Mouse (Mus musculus) embryonic facial prominence, embryonic 13.5 days (tissue): ENCODE results near the gene Grm4. TPM values are rescaled to one million over a fixed set of nuclear protein-coding genes. Genes with fewer than 3 reads are reported as not detected.

Experiments used
- ATAC-seq: fragments of 200-750 bp; cut with Nextera tagmentation; 2 replicates; pipeline ENCODE4 v1.8.0; 2017; ENCODE audit warnings: low read depth; ENCODE audit not compliant: insufficient number of reproducible peaks, insufficient read depth, low FRiP score, low TSS enrichment
- H3K27ac ChIP-seq: fragments of 300-500 bp; sonication (generic); 2 replicates; pipeline ENCODE4 v1.5.1; 2015; ENCODE audit warnings: moderate library complexity, mild to moderate bottlenecking, inconsistent platforms
- H3K27me3 ChIP-seq: fragments of 300-500 bp; sonication (generic); 2 replicates; pipeline ENCODE4 v1.6.1; 2015; ENCODE audit warnings: mild to moderate bottlenecking, inconsistent platforms
- H3K36me3 ChIP-seq: fragments of 300-500 bp; sonication (generic); 2 replicates; pipeline ENCODE4 v1.6.1; 2015; ENCODE audit warnings: mild to moderate bottlenecking, inconsistent platforms
- H3K4me1 ChIP-seq: fragments of 300-500 bp; sonication (generic); 2 replicates; pipeline ENCODE4 v1.6.1; 2015; ENCODE audit warnings: inconsistent platforms
- H3K4me2 ChIP-seq: fragments of 300-500 bp; sonication (generic); 2 replicates; pipeline ENCODE4 v1.6.1; 2015; ENCODE audit warnings: moderate library complexity, mild to moderate bottlenecking, inconsistent platforms
- H3K4me3 ChIP-seq: fragments of 300-500 bp; sonication (generic); 2 replicates; pipeline ENCODE4 v1.5.1; 2015; ENCODE audit warnings: mild to moderate bottlenecking, inconsistent platforms
- H3K9ac ChIP-seq: fragments of 300-500 bp; sonication (generic); 2 replicates; pipeline ENCODE4 v1.6.1; 2015; ENCODE audit warnings: mild to moderate bottlenecking, inconsistent platforms
- H3K9me3 ChIP-seq: fragments of 300-500 bp; sonication (generic); 2 replicates; pipeline ENCODE4 v1.6.1; 2016; ENCODE audit warnings: inconsistent platforms
- WGBS: fragments of 180-500 bp; shearing (Covaris S2); methylation state at CpG from one replicate; pipeline ENCODE4 v1.1.7; 2015; ENCODE audit warnings: mixed read lengths; 5-methylcytosine and 5-hydroxymethylcytosine counted together
- polyA plus RNA-seq: library from polyadenylated mRNA; unstranded; fragments of >200 nt; fragmentation: Nextera tagmentation; extraction: Ambion mirVana; gene quantifications from 2 replicates; pipeline ENCODE4 v1.2.1, GENCODE M21; 2015

Gene Grm4
- polyA plus RNA-seq, 1 experiment from 2014 or later, result 0.38 TPM

DNA sequence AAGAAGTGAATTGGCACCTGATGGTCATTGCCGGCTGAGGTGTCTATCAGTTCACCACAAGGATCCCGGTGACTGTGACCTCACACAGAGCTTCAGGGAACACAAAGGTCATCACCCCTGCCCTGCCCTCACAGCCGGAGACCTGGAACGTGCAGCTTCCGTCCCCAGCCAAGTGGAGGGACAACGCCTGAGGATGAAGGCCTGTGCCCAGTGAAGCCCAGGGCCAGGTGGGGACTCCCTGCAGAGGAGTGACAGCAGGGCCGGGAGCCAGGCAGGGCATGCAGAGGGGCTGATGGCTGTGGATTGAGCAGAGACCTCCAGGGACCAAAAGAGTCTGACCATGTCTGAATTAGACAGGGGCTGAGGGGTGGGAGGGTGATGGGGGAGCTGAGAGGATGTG lies 1.9 kb upstream of the Grm4 start:
- no peak overlapping the region for H3K27ac ChIP-seq
- H3K9me3 ChIP-seq, result no peaks in the 10 kb centered on the region; the same call in 1 of the 2 replicates
- H3K27me3 ChIP-seq, result peaks cover 44% of the 10 kb centered on the region
- no peaks in the 10 kb centered on the region for H3K36me3 ChIP-seq
- no peak for ATAC-seq
- 42% methylated on average over 7 of the region's 7 CpGs for WGBS
- H3K4me3 ChIP-seq, result no peak overlapping the region
- H3K4me2 ChIP-seq, result no peak overlapping the region
- peaks cover 6% of the 10 kb centered on the region; the same call in 1 of the 2 replicates for H3K4me1 ChIP-seq
- H3K9ac ChIP-seq, result peak overlapping the region; percentile 49; the same call in 1 of the 2 replicates

DNA sequence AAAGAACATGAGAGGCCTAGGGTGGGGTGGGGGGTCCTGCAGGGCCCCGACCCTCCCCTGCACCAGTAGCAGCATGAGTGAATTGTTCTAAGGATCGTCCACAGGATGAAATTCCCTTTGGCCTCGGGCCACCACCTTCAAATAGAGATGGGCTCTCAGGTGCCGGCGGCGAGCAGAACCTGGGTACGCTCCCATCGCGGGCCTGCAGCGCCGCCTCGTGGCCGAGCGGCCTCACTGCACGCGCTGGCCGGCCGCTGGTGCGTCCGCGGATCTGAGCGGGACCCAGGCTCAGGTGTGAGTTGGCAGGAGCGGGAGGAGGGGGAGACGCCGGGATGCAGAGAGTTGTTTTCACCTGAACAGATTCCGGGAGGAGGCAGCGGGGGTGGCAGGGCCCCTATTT lies 646 bp downstream of the Grm4 start:
- no peak for ATAC-seq
- Histone ChIP-seq H3K4me2 (peak overlapping the region; percentile 43), H3K9me3 (no peaks in the 10 kb centered on the region; the same call in 1 of the 2 replicates), H3K27me3 (peaks cover 68% of the 10 kb centered on the region), H3K36me3 (no peaks in the 10 kb centered on the region), H3K4me1 (peaks cover 6% of the 10 kb centered on the region; the same call in 1 of the 2 replicates), H3K27ac (no peak overlapping the region), H3K9ac (0 out of 2 replicates have a peak overlapping the region, but pooled peaks have one; percentile 21), H3K4me3 (peak overlapping the region; percentile 6; the same call in 1 of the 2 replicates)
- 2% methylated on average over 27 of the region's 27 CpGs for WGBS

DNA sequence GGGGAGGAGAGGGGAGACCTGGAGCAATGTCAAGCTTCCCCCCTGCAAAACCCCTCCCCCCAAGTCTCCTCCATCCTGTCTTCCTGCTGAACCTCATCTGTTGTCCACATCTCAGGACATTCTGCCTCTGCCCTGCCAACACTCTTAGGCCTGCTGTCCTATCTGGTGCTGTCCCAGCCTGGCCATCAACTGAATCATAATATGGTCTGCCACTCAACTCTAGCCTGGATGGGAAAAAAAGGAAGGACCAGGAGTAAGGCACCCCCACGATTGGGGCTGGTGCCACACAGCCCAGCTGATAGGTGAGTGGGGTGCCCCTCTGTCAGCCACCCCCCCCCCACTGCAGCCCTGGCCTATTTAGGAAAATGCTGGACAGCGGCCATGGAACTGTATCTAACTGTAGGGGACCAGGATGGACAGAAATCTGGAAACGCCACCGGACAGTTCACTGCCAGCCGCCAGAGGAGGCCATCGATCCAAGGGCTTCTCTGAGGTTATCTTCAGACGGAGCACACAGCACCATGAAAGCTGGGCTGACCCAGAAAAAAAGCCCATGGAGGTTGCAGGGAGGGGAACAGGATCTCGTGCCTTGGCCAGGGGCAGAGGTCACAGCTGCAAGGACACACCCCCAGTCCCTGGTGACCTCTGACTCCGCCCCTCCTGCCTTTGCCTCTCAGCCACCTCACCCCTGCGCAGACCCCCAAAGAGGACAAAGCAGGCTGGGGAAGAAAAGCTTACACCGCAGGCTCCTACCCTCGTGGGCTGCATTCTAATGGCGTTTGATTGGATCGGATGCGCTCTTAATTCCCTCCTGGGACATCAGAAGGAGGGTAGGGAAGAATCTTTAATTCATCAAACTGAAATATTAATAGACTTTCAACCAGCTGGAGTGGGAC lies 2.3 kb downstream of the Grm4 start:
- Histone ChIP-seq H3K36me3 (no peaks in the 10 kb centered on the region), H3K27ac (no peak overlapping the region), H3K9me3 (no peaks in the 10 kb centered on the region), H3K4me2 (no peak overlapping the region), H3K9ac (no peak overlapping the region), H3K4me1 (peaks cover 8% of the 10 kb centered on the region), H3K27me3 (peaks cover 84% of the 10 kb centered on the region), H3K4me3 (no peak overlapping the region)
- 32% methylated on average over 15 of the region's 15 CpGs for WGBS
- ATAC-seq, result no peak

DNA sequence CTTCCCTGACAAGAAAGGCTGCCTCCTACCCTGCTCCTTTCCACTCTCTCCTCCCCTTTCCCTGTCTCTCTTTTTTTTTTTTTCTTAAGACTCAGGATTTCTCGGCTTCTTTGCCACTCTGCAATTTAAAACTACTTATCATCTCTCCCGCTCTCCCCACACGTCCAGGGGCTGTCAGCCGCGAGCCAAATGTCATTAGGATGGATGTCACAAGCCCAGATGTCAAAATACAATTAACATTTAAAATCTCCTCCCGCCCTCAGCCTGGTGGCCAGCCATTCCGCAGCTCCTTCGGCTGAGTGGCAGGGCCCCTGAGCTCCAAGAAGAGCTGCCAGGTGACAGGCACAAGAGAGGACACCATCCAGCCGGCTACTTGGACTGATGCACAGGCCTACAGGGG lies 2.9 kb downstream of the Grm4 start:
- Histone ChIP-seq H3K27me3 (peaks cover 90% of the 10 kb centered on the region), H3K36me3 (no peaks in the 10 kb centered on the region), H3K4me1 (peaks cover 14% of the 10 kb centered on the region), H3K27ac (no peak overlapping the region), H3K9me3 (no peaks in the 10 kb centered on the region), H3K4me2 (no peak overlapping the region), H3K9ac (no peak overlapping the region), H3K4me3 (no peak overlapping the region)
- 17% methylated on average over 9 of the region's 9 CpGs for WGBS
- no peak for ATAC-seq

DNA sequence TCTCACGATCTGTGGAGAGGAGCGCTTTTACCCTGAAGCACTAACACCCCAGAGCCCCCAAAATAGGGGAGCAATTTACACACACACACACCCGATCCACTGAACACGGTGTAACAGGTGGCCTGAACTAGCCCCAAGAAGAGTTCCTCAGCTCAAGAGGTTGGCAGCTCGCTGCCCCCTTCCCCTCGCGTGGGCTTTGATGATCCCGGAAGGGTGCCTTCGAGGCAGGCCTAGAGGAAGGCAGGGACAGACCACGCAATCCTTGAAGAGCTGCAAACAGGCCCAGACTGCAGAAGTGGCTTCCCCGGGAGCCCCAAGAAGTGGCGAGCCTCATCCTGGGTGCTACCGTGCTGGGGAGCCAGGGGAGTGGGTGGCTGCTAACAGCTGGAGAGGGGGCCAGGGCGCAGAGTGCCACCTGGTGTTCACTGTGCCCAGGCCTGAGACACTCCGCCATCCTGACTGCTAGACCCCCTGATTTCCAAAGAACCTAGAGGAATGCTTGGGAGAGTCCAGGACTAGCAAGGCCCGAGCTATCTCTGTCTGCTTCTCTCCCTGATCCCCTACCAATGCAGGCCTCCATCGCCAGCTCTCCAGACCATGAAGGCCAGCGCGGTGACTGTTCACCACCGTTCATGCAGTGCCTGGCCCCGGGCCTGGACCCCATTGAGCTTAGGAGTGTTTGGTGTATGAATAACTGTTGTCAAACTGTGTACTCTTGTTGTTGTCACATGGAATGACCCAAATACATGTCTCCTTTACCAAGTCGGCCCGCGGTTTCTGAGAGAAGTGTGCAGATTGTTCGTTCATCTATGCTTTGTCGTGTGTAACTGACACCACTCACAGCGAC lies 7.1 kb downstream of the Grm4 start:
- WGBS, result 30% methylated on average over 27 of the region's 27 CpGs

DNA sequence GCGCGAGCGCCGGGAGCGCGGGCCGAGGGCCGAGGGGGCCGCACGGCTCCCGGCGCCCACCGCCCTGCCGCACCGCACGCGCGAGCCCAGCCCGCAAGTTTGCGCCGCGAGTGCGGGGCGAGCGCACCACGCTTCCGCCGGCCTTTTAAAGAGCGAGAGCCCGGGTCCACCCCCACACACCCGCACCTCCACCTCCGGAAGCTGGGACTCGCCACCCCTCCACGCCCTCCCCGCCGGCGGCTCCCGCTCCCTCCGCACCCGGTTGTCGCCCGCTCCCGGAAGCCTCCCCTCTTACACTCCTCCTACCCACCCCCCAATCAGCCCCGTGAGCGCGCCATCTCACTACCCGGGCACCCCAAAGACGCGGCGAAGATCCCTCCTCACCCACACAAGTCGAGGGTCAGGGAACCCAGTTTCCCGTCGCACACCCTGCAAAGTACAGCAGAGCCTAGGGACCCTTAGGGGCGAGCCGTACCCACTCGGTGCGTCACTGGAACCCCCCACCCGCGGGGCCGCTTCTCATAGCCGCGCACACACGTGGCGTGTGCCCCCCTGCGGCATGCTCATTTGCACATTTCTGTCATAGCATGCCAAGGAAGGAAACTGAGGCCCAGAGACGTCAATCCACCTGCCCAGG lies 7.8 kb downstream of the Grm4 start:
- peaks cover 98% of the 10 kb centered on the region for H3K27me3 ChIP-seq
- no peaks in the 10 kb centered on the region for H3K9me3 ChIP-seq
- H3K27ac ChIP-seq, result no peak overlapping the region
- peaks cover 18% of the 10 kb centered on the region for H3K4me1 ChIP-seq
- H3K4me3 ChIP-seq, result peak overlapping the region; percentile 60
- WGBS, result 1% methylated on average over 60 of the region's 66 CpGs
- no peaks in the 10 kb centered on the region for H3K36me3 ChIP-seq
- ATAC-seq, result no peak
- H3K4me2 ChIP-seq, result peak overlapping the region; percentile 100
- peak overlapping the region; percentile 70 for H3K9ac ChIP-seq

More for the DNA sequence above, 7.1 kb downstream of the Grm4 start:
- H3K27ac ChIP-seq, result no peak overlapping the region
- no peak overlapping the region for H3K9ac ChIP-seq
- ATAC-seq, result no peak
- H3K4me3 ChIP-seq, result peak overlapping the region; percentile 60
- H3K4me2 ChIP-seq, result peak overlapping the region; percentile 100
- H3K27me3 ChIP-seq, result peaks cover 98% of the 10 kb centered on the region
- no peaks in the 10 kb centered on the region for H3K36me3 ChIP-seq
- H3K9me3 ChIP-seq, result no peaks in the 10 kb centered on the region
- peaks cover 18% of the 10 kb centered on the region for H3K4me1 ChIP-seq

DNA sequence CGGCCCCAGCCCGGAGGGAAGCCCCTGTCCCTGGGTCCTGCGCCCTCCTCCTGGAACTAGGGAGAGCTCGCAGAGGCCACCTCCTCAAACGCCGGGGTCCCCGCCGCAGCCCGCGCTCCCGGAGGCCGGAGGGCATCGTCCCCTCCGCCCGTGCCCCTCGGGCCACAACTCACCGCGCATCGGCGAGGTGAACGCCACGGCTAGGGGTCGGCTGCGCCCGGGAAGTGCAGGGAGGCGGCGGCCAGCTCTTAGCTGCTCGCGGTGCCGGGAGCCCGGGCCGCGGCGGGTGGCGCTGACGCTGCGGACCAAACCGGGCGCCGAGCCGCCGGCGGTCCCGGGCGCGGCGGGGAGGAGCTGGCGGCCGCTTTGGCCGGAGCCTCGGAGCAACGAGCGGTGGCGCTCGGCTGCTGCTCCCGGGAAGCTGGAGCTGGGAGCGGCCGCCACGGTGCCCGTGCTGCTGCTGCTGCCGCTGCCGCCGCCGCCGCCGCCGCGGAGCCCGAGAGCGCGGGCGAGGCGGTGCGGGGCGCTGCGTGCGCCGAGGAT lies 8.5 kb downstream of the Grm4 start:
- peaks cover 18% of the 10 kb centered on the region for H3K4me1 ChIP-seq
- H3K27ac ChIP-seq, result no peak overlapping the region
- H3K4me2 ChIP-seq, result peak overlapping the region; percentile 100
- peak overlapping the region; percentile 60 for H3K4me3 ChIP-seq
- no peaks in the 10 kb centered on the region for H3K9me3 ChIP-seq
- H3K27me3 ChIP-seq, result peaks cover 98% of the 10 kb centered on the region
- H3K9ac ChIP-seq, result peak overlapping the region; percentile 70
- H3K36me3 ChIP-seq, result no peaks in the 10 kb centered on the region
- no peak for ATAC-seq
- WGBS, result under 1% methylated on average over 66 of the region's 78 CpGs

DNA sequence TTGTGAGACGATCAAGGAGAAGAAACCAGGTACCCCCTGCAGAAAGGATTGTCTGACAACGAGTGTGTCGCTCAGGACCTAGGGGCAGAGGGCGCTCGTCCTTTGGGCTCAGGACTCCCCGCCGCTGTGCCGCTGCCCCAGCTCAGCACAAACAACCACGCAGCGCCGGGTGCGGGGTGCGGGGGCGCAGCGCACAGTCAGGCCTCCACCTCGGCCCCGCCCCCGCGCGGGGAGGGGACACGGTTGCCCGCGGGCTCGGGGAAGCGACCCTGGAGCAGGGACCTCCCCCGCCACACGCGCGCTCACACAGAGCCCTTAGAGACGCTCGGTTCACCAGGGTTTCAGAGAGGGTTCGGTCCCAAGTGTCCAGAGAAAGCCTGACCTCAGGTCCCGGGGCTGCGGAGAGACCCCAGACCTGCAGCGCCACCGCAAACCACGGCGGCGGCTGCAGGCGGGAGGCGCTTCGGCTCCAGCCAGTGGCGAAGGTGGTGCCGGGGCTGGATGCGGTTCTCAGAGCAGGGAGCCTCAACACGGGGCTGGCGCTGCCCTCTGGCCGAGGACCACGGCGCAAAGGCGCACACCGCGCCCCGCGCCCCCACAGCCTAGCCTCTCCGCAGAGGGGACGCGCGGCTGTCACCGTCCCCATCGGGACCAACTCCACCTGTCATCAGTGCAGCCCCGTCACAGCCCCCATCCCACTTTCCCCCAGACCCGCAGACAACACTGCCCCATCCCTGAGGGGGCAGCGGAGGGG lies 9.2 kb downstream of the Grm4 start:
- under 1% methylated on average over 58 of the region's 64 CpGs for WGBS
- Histone ChIP-seq H3K9ac (peak overlapping the region; percentile 70), H3K27me3 (peaks cover 98% of the 10 kb centered on the region), H3K27ac (no peak overlapping the region), H3K4me3 (peak overlapping the region; percentile 60), H3K9me3 (no peaks in the 10 kb centered on the region), H3K36me3 (no peaks in the 10 kb centered on the region), H3K4me2 (peak overlapping the region; percentile 100), H3K4me1 (peaks cover 18% of the 10 kb centered on the region)
- ATAC-seq, result no peak

DNA sequence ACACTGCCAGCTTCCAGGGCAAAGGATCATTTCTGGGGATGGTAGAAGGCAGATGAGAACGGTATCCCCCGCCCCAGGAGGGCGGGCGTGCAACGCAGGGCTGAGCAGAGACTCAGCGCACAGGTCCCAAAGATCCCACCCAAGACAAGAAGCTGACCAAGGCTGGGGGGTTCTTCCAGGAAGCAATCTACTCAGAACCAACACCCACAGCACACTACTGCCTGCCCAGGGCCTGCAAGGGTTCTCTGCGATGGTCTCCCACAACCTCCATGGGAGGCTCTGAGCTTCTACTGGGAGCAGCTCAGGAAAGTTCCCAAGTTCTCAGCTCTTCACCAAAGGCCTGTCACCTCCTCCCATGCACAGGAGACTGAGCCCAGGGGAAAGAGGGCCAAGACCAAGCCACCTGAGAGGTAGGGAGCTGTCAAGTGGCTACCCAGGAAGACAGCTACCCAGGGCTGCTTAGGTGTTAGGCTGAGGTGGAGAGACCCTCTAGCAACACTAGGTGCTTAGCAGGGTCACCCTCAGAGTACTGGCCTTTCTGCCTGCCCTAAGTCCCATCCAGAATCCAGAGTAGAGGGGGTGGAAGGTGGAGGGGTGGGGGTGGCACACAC lies 10.0 kb downstream of the Grm4 start:
- Histone ChIP-seq H3K9me3 (no peaks in the 10 kb centered on the region), H3K27ac (no peak overlapping the region), H3K36me3 (no peaks in the 10 kb centered on the region), H3K27me3 (peaks cover 99% of the 10 kb centered on the region), H3K9ac (no peak overlapping the region), H3K4me3 (0 out of 2 replicates have a peak overlapping the region, but pooled peaks have one; percentile 60), H3K4me1 (peaks cover 21% of the 10 kb centered on the region), H3K4me2 (peak overlapping the region; percentile 100; the same call in 1 of the 2 replicates)
- ATAC-seq, result no peak
- 88% methylated on average over 7 of the region's 7 CpGs for WGBS
